Mouse (Mus musculus) liver (tissue): ENCODE data around the gene Lrguk.
A peak's percentile ranks its signal among the peaks of the same experiment; 100 is the strongest.

Experiments
- DNase-seq: peaks from one replicate; pipeline ENCODE4 v3.0.0-alpha.2; 2020; ENCODE audit warnings: mixed read lengths

Gene Lrguk

DNA sequence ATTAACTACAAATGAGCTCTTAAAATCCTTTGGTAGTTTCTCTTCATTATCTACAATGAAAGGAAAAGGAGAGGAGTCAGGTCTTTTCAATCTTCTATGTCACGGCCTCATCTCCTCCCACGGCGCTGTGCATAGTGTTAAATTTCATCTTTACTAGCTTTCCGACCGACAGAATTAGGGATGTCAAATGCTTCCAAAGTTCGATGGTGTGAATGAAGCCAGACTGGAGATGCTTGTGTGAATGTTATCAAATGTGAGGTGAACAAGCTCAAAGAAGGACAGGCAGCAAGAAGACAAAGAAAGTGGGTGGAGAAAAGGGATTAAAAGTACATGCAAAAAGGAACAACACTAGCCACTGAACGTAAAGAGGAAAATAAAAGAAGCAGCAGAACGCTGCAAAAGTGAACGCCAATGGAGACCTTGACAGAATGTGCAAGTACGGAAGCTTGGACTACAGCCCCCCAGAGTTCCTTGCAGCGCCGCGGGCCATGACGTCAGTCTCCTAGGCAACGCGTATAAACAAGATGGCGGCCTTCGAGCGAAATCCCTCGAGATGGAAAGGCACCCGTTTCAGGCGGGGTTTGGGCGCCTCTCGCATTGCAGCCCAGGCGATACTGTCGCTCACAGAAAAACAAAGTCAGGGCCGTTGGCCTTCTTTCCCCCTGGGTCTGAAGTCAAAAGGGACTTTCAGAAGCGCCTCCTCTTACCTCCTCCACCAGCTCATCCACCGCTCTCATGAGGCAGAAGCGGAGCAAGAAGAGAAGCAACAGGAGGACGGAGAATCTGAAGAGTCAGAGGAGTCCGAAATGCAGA, at the start of gene Lrguk:
Gene Lrguk, plus strand, starts transcription at position 516 of the 813 bp plus-strand sequence.
- DNase-seq: peak; percentile 80

DNA sequence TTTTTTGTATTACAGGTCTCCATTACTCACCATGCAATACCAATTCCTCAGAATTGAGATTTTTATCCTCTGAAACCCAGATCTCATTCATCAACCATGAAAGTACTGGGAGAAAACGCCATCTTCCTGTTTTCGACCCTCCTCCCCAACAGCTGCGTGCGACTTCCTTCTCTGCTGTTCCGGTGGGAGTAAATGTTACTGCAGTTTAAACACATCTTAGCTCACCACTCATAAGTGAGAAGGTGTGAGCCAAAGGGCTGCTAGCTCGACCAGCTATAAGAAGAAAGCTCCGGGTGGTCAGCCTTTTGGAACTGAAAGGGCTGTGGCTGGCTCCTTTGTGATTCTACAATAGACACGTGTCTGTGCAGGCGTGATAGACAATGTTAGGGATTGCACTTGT, 46.5 kb upstream of the Lrguk start:
- no peak for DNase-seq

DNA sequence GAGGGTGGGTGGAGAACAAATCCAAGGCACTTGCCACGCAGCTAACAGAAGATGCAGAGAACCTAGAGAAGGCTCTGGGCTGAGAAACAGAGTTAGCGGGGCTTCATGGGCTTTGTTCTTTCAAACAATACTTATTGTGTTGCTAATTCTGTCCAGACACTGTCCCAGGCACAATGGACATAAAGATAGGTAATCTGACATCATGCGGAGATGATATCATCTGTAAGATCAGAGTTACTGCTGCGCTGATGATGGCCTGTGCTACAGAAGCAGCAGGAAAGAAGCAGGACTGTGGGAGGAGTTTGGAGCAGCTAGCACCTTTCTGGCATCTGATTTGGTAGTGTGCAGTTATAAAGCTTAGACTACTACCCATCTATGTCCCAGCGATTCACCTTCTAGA, 42.1 kb upstream of the Lrguk start:
- DNase-seq: no peak

DNA sequence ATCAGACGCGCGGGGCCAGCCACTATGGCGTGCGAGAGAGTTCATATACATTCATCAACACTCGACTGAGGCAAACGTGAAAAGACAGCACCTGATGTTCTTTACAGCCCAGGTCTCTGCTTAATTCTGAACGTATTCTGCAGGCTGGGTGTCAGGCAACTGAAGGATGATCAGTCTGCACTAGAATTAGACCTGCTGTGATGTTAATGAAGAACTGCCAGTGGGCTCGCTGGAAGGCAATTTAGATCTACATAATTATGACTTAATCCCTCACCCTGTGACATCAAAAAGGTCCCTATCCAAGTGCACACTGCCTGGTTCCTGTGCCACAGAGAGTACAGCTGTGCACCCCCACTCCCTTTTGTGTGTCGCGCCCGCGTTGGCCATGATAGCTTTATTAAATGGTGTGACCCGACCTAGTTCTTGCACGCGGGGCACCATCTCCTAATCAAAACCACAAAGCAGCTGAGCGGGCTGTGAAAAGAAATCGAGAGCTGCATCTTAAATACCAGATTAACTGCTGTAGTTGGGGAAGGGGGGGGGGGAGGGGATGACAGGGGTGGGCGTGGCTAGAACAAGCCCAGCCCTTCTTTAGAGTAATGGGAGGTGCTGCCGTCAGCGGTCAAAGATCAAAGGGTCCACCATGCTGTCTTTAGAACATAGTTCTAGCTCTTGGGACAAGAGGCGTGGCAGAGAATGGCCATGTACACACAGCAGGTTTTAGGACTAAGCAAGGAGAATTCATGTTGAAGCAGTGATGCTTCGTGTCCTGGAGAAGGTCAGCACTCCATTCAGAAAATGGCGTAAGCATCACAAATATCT, 36.8 kb upstream of the Lrguk start:
- no peak for DNase-seq

DNA sequence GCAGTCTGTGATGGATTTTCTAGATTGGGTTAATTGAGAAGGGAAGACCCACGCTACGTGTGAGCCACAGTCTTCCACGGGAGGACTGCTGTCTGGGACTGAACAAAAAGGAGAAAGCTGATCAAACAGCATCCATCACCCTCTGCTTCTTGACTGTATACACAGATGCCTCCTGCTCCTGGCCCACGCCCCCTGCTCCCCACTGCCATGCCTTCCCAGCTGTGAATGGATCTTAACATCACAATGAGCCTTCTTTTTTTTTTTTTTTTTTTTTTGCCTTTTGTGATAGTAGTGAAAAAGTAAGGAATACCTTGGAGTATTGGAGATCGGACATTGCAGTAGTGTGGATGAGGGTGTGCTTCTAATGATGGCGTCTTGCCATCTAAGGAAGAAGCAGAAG, 35.4 kb upstream of the Lrguk start:
- DNase-seq: no peak

DNA sequence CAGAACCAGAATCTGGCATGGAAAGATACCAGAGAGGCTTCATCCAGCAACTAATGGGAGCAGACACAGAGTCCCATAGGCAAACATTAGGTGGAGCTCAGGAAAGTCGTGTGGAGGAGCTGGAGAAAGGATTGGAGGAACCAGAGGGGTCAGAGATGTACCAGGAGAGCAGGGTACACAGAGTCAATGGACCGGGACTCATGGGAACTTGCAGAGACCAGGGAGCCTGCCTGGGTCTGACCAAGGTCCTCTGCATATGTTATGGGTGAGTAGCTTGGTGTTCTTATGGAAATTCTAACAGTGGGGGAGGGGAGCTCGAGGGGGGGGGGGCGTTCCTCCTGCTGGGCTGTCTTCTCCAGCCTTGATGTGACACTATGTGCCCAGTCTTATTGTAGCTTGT, 30.7 kb upstream of the Lrguk start:
- DNase-seq: no peak

DNA sequence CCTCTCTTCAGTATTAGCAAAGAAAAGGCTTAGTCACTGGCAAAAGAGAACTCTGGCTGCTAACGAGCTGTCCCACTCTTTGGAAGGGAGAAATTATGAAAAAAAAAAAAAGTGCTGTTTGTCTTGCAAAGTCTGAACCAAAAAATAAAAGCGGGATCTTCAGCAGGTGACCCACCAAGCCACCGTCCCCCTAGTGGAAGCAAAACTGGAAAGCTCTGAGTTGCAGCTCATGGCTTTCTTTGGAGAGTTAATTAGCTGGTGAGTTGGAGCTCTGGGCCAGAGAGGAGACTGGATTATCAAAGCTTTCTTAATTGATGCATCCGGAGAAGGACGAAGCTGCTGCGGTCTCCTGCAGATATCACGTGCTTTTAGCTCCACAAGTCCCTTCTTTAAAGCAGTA, 29.7 kb upstream of the Lrguk start:
- DNase-seq: no peak

DNA sequence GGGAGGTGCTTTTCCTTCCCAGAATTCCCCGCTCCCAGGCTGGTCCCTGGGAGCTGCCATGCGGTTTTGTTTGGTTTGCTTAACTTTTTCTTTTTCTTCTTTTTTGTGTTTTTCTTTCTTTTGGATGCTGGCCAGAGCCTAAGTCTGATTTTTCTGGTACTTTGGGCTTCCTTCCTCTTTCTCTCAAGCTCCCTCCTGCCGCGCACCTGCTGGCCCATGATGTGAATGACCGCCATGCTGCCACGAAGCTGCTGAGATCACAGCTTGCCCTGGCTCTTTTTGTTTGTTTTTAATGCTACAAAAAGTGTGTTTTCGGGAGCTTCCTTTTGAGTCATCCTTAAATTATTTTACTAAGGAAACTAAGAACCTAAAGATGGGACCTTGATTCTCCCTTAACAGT, 28.6 kb upstream of the Lrguk start:
- DNase-seq: no peak

DNA sequence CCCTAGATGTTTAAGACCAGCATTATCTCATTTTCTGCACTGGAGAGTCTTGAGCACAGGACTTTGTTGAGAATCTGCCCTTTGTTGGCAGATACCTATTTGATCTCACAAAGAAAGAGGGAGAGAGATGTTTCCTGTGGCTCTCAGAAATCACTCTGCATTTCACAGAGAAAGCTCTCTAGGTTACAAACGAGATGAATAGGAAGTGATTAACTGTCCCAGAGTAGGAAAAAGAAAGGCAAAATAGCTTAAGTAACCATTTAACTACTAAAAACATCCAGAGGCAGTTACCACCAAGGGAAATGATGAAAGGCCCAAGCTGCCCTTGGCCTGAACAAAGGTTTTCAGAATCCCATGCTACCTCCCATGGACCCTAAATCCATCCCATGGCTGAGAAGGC, 26.2 kb upstream of the Lrguk start:
- no peak for DNase-seq

DNA sequence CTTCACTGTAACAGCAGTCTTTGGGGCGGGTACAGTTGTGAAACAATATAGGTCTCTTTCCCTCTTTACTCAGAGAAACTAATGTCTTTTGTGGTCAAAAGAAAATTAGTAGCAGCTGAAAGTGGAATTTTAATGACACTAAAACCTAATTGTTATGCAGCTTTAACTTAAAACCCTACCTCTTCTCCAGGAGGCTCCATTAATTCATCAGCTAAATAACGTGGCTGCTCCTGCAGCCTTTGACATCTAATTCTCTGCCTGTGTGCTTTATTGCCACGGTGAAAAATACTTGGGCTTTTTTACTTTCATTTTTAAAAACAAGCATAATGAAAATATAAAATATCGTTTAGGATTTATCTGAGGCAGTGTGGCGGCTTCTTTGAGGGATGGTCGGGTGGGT, 15.8 kb upstream of the Lrguk start:
- DNase-seq: no peak

DNA sequence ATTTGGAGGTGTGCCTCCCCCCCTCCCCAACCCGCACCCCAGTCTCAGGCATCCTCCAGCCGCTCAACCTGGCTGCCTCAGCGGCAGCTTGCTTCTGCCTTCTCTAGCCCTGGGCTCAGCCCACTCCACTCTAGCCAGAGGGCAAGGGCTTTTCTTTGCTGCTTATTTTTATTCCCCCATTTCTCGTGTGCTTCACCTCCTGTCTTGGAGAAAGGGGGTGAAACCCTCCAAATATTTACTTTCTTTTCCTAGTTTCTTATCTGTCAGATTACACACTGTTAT, 439 bp downstream of the Lrguk start:
- DNase-seq: no peak

DNA sequence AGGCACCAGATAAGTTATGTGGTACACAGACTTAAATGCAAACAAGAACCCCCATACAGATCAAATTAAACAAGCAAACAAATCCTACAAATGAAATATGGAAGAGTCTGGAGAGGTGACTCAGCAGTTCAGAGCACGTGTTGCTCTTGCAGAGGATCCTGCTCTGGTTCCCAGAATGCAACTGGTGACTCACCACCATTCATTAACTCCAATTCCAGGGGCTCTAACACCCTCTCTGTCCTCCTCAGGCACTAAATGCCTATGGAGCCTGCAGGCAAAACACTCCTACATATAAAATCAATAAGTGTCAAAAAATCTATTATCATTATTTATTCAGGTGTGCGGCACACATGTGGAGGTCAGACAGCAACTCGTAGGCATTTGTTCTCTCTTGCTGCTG, 4.8 kb downstream of the Lrguk start:
- no peak for DNase-seq

DNA sequence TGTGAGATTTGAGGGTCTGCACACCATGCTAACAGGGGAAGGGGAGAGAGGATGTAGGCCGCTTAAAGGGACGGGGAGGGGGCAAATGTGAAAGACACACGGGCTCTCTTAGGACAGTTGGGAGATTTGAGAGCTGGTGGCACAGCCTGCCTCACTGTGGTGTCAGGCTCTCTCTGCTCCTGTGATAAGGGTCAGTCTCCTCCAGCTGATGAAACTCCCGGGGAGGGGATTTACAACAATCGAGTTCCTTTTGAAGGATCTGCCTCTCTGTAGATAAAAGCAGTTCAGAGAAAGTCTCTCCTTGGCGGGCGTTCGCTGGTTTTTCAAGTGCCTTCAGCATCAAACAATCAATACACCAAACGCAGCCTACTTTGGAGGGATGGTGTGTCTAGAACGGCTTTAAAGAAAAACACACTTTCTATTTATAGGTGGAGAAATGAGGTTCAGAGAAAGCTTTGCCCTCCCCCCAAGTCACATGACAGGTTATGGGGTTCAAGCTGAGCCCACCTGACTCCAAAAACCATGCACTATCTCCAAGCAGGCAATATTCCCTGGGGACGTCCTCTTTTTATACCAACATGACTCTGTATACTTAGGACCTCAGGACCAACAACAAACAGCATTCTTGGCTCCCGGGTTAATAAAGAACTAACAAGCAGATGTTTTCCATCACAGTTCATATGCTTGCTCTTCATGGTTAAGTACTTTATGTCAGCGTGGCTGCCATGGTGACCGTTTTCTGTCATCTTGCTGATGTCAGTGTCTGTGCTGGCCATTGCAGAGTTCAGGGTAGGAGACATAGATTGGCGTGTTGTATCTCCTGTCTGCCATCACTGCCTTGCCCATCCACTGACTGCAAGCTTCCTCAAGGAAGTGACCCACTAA, 5.6 kb downstream of the Lrguk start:
- DNase-seq: peak; percentile 23

DNA sequence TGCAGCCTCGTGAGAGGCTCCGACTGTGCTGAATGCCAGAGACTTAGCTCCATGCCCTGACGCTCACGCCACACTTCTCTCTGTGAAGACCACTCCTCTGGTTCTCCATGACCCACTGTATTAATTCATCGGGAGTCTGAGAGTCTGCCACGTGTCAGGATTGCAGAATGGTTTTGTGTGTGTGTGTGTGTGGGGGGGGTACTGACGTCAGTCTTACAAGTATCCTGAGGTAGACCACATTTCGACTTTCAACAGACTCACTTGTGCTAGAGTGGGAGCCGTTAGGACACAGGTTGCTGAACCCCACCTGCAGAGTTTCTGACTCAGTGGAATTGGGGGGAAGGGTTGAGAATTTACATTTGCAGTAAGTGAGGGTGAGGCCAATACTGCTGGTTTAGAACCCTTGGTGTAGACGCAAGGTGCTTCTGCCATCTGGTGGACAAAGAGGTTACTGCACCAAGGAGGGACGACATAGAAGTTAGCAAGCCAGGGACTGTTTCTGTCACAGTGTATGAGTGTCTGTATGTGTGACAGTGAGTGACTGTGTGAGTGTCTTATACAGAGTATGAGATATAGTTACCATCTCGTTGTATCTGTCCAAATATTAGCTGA, 11.5 kb downstream of the Lrguk start:
- DNase-seq: peak; percentile 77

DNA sequence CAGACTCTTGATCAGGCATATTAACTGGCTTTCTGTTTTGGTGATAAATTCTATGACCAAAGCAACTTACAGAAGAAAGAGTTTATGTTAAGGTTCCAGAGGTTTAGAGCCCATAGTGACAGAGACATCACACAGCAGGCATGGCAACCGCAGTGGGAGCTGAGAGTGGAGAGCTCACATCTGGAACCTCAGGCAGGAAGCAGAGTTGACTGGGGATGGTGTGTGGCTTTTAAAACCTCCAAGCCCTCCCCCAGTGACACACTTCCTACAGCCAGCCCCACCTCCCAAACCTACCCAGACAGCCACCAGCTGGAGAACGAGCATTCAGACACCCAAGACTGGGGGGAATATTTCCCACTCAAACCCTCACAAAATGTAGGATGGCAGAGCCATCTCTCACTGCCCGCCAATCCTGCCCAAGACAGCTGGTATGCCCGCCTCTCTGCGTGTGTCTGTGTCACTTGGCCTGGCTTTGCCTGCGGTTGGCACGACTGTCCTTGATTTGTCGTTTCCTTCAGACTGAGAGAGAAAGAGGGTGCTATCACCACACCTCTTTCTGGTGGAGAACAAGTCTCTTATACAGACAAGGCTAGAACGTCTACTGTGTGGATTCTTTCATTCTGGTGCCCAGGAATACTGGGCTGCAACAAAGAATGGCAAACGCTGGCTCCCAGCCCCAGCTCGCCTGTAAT, 12.5 kb downstream of the Lrguk start:
- no peak for DNase-seq

DNA sequence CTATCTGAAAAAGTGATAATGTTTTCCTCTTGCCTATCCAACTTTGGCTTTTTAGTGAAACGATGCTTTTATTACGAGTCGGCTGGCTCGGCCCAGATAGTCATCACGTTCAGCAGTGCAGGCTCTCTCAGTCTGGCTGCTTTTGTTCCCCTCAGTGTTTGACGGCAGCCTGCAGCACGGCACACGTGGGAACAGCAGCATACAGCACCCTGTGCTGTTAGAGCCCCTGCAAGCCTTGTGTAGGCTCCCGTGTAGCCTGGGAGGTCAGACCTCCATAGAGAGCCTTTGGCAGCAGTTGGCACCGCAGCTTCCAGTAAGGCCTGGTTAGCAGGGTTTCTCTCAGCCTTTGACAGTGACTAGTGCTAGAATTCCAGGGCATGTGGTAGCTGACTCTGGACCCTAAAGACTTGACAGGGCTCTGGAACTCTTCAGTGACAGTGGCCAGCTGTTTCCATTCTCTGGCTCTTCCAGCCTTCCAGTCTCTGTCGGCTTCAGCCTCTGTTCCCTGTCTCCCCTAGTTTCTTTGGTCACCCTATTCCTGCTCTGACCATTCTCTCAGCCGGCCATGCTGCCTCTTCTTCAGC, 15.1 kb downstream of the Lrguk start:
- DNase-seq: no peak

DNA sequence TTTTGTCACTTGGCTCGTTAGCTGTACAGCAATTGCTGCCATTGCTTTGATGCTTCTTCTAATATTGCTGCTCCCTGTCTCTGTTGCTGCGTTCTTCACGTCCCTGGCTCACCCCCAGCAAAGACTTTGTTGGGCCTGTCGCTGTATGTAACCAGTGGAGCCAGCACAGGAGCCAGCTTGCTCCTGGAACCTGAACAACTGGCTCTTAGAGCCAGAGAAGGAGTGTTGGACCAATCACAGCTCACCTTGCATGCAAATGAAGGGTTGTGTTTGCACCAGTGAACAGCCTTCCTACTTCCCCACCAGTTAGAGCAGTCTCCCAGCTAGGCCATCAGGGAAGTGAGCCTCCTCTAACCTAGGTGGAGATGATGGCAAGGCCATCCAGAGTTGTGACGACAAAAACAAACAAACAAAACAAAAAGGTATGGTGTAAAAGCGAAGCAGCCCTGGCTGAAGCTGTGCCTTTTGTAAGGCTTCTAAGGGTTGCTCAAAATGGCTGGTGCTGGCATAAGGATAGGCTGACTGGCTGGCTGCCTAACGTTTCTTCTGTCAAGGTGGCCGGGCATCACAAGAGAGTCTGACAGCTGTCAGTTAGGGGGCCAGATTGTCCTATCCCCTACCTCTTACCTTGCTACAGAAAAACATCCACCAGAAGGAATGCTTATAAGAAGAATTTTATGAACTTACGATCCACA, 15.7 kb downstream of the Lrguk start:
- no peak for DNase-seq

DNA sequence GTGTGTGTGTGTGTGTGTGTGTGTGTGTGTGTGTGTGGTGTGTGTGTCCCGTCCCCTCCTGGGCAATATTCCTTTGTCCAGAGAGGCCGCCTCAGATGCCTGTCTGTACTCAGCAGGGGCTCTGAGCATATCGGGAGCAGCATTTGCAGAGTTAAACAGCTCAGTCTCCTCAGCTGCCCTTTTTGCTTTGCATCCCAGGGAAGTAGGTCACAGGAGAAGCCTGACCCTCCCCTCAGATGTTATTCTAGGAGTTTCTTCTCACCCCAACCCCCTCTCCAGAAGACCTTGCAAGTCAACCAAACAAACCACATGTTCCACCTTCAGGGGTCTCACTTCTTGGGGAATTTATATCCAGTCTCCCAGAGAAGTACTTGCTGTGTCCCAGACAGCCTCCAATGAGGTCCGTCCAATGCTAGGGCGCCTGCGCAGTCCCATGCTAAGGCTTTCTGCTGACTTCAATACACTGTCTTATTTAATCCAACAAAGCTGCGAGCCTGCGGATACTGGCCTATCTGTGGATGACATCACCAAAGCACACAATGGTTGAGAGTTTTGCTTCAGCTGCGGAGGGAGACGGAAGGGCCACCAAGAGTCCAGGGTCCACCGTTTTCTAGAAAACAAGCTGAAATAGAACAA, 17.4 kb downstream of the Lrguk start:
- no peak for DNase-seq

DNA sequence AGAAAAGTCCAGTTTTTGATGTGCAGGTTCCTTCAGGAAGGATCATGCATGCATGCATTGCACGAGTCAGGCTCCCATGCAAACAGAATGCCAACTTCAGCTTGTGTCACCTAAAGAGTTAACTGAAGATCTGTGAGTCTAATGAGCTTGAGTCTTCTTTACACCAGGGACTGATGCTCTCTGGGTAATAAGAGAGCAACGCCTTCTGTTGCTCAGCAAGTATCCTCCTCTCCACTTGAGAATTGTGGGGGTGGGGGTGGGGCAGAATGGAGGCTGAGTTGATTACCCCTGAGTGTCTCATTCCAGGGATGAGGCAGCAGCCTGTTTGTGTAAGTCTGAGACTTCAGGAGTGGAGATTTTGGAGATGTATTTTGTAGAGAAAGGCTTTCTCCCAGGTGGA, 20.2 kb downstream of the Lrguk start:
- DNase-seq: no peak

DNA sequence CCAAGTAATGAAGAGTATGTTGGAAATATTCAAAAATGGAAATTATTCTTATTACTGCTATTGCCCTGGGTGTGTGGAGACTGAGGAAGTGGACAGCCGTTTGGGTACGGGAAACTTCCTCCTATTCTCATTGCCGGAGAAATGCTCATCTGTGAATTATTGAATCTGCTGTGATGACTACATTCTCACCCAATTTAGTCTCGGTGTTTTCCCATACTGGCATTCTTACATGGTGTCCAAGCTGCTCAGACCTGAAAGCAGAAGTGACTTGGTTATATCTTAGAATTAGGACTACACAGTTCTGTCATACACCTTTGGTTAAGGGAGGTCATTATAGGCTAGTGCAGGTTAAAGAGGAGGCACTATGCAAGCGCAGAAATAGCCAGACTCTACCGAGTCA, 30.5 kb downstream of the Lrguk start:
- no peak for DNase-seq

DNA sequence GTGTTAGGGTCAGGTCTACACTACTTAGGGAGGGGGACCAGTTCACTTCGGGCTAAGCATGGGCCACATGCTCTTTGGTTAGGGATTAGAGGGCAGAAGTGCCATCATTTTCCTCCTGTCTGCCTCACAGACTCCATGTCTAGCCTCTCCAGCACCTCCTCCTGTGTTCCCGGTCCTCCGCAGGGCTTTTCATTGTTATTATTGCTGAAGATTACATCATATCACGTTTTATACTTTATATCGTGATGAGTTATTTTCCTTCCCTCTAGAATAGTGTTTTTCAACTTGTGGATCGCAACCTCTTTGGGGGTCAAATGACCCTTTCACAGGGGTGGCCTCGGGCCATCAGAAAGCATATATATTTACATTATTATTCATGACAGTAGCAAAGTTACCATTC, 37.5 kb downstream of the Lrguk start:
- DNase-seq: no peak
